Mouse (Mus musculus) gastrocnemius, postnatal 10 days (tissue): Measurements from ENCODE around the gene Gm4498. TPM values are rescaled to one million over a fixed set of nuclear protein-coding genes. Genes with fewer than 3 reads are reported as not detected.
"Not testable (repeated sequence)": the region's sequence is repeated elsewhere in the genome, so short reads cannot be mapped to it uniquely, and the experiment has no call there.

Experiments used
- DNase-seq: peaks from one replicate; pipeline ENCODE4 v3.0.0; 2021; ENCODE audit warnings: mixed read lengths
- long read RNA-seq, 2 experiments: library from polyadenylated mRNA; stranded (forward); transcript quantifications; one replicate each; pipeline ENCODE4 v2.0.0; 2021
- total RNA-seq, 2 experiments: library from RNA; stranded (reverse); gene quantifications; 2 replicates each; pipeline ENCODE4 v1.2.3; 2021

Gene Gm4498
- total RNA-seq, result not detected
- long read RNA-seq, experiment 1, result 0 reads
- long read RNA-seq, experiment 2, result 0 reads

DNA sequence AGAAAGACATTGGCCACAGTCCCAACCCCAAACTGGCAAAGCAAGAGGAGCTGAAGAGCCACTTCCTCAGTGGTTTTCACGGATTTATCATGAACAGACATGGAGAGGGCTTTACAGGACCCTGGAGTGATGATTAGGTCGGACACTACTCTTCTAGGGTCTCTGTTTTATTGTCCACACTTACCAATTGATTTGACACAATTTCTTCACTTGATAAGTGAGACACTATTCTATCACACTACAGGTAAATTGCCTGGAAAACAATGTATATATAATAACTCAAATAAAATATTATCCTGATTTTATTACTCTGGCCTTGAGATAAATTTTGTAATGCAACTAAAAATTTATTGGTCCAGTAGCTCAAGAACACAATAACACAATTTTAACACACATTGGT lies at the start of gene Gm4498:
Gene Gm4498, minus strand, starts transcription at position 101 of the 400 bp plus-strand sequence.
- DNase-seq, result not testable (repeated sequence)

DNA sequence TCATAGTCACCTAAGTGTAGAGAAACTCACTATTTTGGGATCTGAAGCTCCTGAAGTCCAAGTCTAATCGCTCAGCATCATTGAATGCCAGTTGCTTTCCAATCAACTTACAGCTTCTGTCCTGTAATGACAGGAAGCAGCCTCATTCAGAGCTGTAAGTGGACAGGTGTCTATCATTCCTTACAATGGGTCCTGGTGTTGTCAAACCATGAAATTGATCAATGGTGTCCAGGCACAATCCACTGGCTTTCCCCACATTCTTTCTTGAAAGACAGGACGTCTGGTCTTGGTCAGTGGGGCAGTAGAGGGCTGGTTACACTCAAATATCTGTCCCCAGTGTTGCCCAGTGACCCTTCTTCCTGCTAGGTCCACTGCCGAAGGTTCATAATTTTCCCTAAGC lies 29.1 kb upstream of the Gm4498 start, which contains the start of gene Gm5890:
Gene Gm5890, minus strand, starts transcription at position 101 of the 400 bp plus-strand sequence.
- not testable (repeated sequence) for DNase-seq

- DNase-seq, result not testable (repeated sequence)
Measured at GRCm38 (mm10) chr7:20205507-20205906, 28.1 kb downstream of the Gm4498 start, which contains the start of gene Gm6164. Gm6164 (minus strand) TSS chr7:20205607.

GRCm38 (mm10) chr7:20193410-20193809 lies 40.2 kb downstream of the Gm4498 start, which contains the start of gene Vmn1r95:
Vmn1r95 (plus strand) TSS chr7:20193710.
- not testable (repeated sequence) for DNase-seq

Other genes with a start within 250 kb of the Gm4498 start
- gene Nlrp9b, start 242.4 kb downstream of the Gm4498 start, total RNA-seq, result not detected
- gene Vmn1r91, start 134.1 kb downstream of the Gm4498 start, total RNA-seq, result not detected
- not detected for gene Gm16442, start 111.2 kb downstream of the Gm4498 start, total RNA-seq
- not detected for gene Vmn1r93, start 94.7 kb downstream of the Gm4498 start, total RNA-seq
- gene Vmn1r94, start 65.5 kb downstream of the Gm4498 start, total RNA-seq, result not detected
- gene Vmn1r95, start 40.1 kb downstream of the Gm4498 start, total RNA-seq, result not detected
- not detected for gene Gm6164, start 28.2 kb downstream of the Gm4498 start, total RNA-seq
- not detected for gene Gm5890, start 29.0 kb upstream of the Gm4498 start, total RNA-seq
- not detected for gene Gm4133, start 100.2 kb upstream of the Gm4498 start, total RNA-seq
- not detected for gene Gm5728, start 141.6 kb upstream of the Gm4498 start, total RNA-seq
- not detected for gene Vmn1r100, start 184.1 kb upstream of the Gm4498 start, total RNA-seq
- gene Vmn1r101, start 208.8 kb upstream of the Gm4498 start, total RNA-seq, result not detected
- gene Gm10670, start 241.1 kb upstream of the Gm4498 start, total RNA-seq, result not detected